Mouse (Mus musculus): ENCODE measurements around the gene Pithd1. TPM values are rescaled to one million over a fixed set of nuclear protein-coding genes. Genes with fewer than 3 reads are reported as not detected.

Gene Pithd1
- total and polyA plus RNA-seq, 3 experiments, result 62.8 to 77.7 TPM; not detected in 1

DNA sequence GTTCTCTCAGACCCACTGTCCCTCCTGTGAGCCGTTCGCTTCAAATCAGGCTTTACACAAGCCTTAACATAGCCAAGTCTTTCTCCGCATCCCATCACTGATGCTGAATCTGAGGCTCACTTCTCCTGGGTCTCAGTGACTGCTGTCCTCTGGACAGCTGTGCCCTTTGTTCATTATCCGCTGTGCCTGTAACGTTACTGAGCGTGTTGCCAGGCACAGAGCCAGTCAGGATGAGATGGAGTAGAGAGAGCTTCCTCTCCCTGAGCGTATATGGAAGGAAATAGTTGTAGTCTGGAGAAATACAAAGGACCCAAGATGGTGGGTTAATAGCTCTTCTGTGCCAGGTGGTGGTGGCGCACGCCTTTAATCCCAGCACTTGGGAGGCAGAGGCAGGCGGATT lies 37.6 kb downstream of the Pithd1 start:
- Histone ChIP-seq H3K9me3 (replicated peaks; ENCODE audit: insufficient read depth, low read length) (no peaks in the 10 kb centered on the region), H3K79me2 (ENCODE audit: control insufficient read depth, insufficient read depth, low read length, poor library complexity) (peaks cover 17% of the 10 kb centered on the region), H3K36me3 (ENCODE audit: control insufficient read depth in 1 of 2, insufficient read depth in 2 of 2, low read length in 2 of 2) (peaks cover 3 to 9% of the 10 kb centered on the region in 2 experiments), H3K9ac (ENCODE audit: control insufficient read depth, low read depth, low read length, poor library complexity, severe bottlenecking) (no peak overlapping the region), H3K27ac (ENCODE audit: control insufficient read depth, low read depth, low read length) (no peak overlapping the region), H3K4me3 (ENCODE audit: control insufficient read depth in 1 of 2, insufficient read depth in 1 of 2, low read depth in 2 of 2, low read length in 2 of 2) (no peak overlapping the region), H3K4me1 (ENCODE audit: control insufficient read depth in 1 of 2, insufficient read depth in 2 of 2, low read length in 2 of 2) (peaks cover 0 to 5% of the 10 kb centered on the region in 2 experiments; a peak in 3 of 4 replicates), H3K27me3 (ENCODE audit: control insufficient read depth in 1 of 2, insufficient read depth in 2 of 2, low read length in 2 of 2) (no peaks in the 10 kb centered on the region)
- TF ChIP-seq USF2 (IDR thresholded peaks at IDR 0.05; ENCODE audit: borderline replicate concordance in 1 of 2, insufficient read depth in 1 of 2, low read depth in 1 of 2, low read length in 2 of 2) (no peak), E2F4 (IDR thresholded peaks at IDR 0.05; ENCODE audit: borderline replicate concordance, low read depth, low read length) (no peak)
- no peak for DNase-seq (ENCODE audit: low read depth, low spot score)

DNA sequence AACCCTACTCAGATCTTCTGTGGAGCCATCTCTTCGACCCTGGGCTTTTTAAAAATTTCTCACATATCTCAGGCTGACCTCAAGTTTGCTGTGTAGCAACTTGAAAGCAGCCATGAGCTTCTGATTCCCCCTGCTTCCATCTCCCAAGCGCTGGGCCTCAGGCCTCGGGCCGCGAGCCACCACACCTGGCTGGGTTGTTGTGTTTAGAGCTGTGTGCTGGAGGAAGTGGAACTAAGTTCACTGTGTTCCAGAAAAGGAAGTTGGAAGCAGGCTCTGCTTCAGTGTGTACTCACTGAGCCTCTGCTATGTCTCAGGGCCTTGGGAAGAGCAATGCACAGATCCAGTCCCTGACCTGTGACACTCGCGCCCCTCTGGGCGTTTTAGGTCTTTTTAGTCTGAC lies 38.9 kb downstream of the Pithd1 start:
- Histone ChIP-seq H3K36me3 (ENCODE audit: control insufficient read depth in 1 of 2, insufficient read depth in 2 of 2, low read length in 2 of 2) (peaks cover 3 to 10% of the 10 kb centered on the region in 2 experiments), H3K4me1 (ENCODE audit: control insufficient read depth in 1 of 2, insufficient read depth in 2 of 2, low read length in 2 of 2) (peaks cover 0 to 8% of the 10 kb centered on the region in 2 experiments; a peak in 3 of 4 replicates), H3K27me3 (ENCODE audit: control insufficient read depth in 1 of 2, insufficient read depth in 2 of 2, low read length in 2 of 2) (no peaks in the 10 kb centered on the region), H3K27ac (ENCODE audit: control insufficient read depth, low read depth, low read length) (no peak overlapping the region), H3K79me2 (ENCODE audit: control insufficient read depth, insufficient read depth, low read length, poor library complexity) (peaks cover 17% of the 10 kb centered on the region), H3K4me3 (ENCODE audit: control insufficient read depth in 1 of 2, insufficient read depth in 1 of 2, low read depth in 2 of 2, low read length in 2 of 2) (no peak overlapping the region), H3K9me3 (replicated peaks; ENCODE audit: insufficient read depth, low read length) (no peaks in the 10 kb centered on the region), H3K9ac (ENCODE audit: control insufficient read depth, low read depth, low read length, poor library complexity, severe bottlenecking) (no peak overlapping the region)
- no peak for TF ChIP-seq E2F4 (IDR thresholded peaks at IDR 0.05; ENCODE audit: borderline replicate concordance, low read depth, low read length)
- TF ChIP-seq MEF2A (IDR thresholded peaks at IDR 0.05; ENCODE audit: extremely low read depth, insufficient replicate concordance, low read depth, low read length, poor library complexity, severe bottlenecking), result no peak
- TF ChIP-seq ZKSCAN1 (IDR thresholded peaks at IDR 0.05; ENCODE audit: low read depth, low read length), result no peak
- TF ChIP-seq HCFC1 (IDR thresholded peaks at IDR 0.05; ENCODE audit: low read depth, low read length), result no peak
- peak; percentile 46 for DNase-seq (ENCODE audit: low read depth, low spot score)

DNA sequence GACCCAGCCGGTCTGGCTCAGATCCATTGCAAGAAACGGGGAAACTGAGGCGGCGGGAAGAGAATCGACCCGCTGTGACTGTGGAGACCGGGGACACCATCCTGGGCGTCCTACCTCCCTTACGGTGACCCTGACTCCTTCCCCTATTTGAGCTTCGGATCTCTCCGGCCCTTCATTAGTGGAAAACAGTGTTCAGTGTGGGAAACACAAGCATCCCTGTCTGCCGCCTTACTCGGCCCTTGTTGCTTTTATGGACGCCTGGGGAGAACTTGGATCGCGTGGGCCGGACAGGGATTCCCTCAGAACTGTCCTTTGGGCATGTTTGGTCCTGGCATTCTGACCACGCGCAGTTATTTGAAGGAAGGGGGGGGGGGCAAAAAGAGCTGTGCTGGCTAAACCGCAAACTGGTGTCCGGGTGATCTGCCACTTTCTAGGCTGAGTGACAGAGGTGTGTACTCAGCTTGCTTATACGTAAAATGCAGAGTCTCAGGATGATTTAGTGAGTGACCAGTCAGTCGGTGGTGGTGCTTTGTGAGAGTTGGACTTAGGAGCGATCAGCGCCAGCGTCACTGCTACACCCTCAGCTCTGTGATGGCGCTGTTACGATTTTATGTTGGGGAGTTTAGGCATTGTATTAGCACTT lies 40.3 kb downstream of the Pithd1 start:
- no peak for TF ChIP-seq CHD2 (IDR thresholded peaks at IDR 0.05; ENCODE audit: low read length)
- TF ChIP-seq CHD1 (IDR thresholded peaks at IDR 0.05; ENCODE audit: low read depth, low read length), result 0 out of 2 replicates have a peak, but pooled peaks have one; percentile 59
- peak; percentile 58; the same call in 1 of the 2 replicates for TF ChIP-seq MXI1 (IDR thresholded peaks at IDR 0.05; ENCODE audit: low read depth, low read length)
- TF ChIP-seq POLR2AphosphoS5 (IDR thresholded peaks at IDR 0.05; ENCODE audit: borderline replicate concordance, low read depth, low read length), result no peak
- TF ChIP-seq SIN3A (IDR thresholded peaks at IDR 0.05; ENCODE audit: low read length), result peak; percentile 11; the same call in 1 of the 2 replicates
- TF ChIP-seq POLR2A (IDR thresholded peaks at IDR 0.05; ENCODE audit: control insufficient read depth in 1 of 2, insufficient read depth in 1 of 2, low read depth in 1 of 2, low read length in 2 of 2, poor library complexity in 1 of 2), result peak in 1 of 2 experiments; percentile 7; a peak in 2 of 4 replicates
- peak; percentile 44; the same call in 1 of the 2 replicates for TF ChIP-seq MAZ (IDR thresholded peaks at IDR 0.05; ENCODE audit: low read depth, low read length)
- Histone ChIP-seq H3K27ac (ENCODE audit: control insufficient read depth, low read depth, low read length) (peak overlapping the region; percentile 43), H3K9ac (ENCODE audit: control insufficient read depth, low read depth, low read length, poor library complexity, severe bottlenecking) (peak overlapping the region; percentile 73), H3K27me3 (ENCODE audit: control insufficient read depth in 1 of 2, insufficient read depth in 2 of 2, low read length in 2 of 2) (no peaks in the 10 kb centered on the region), H3K79me2 (ENCODE audit: control insufficient read depth, insufficient read depth, low read length, poor library complexity) (peaks cover 17% of the 10 kb centered on the region), H3K4me1 (ENCODE audit: control insufficient read depth in 1 of 2, insufficient read depth in 2 of 2, low read length in 2 of 2) (peaks cover 7 to 12% of the 10 kb centered on the region in 2 experiments; a peak in 3 of 4 replicates), H3K4me3 (ENCODE audit: control insufficient read depth in 1 of 2, insufficient read depth in 1 of 2, low read depth in 2 of 2, low read length in 2 of 2) (peak overlapping the region; percentile 73 to 81), H3K36me3 (ENCODE audit: control insufficient read depth in 1 of 2, insufficient read depth in 2 of 2, low read length in 2 of 2) (peaks cover 3 to 20% of the 10 kb centered on the region in 2 experiments), H3K9me3 (replicated peaks; ENCODE audit: insufficient read depth, low read length) (no peaks in the 10 kb centered on the region)
- peak; percentile 54 for DNase-seq (ENCODE audit: low read depth, low spot score)
